Mouse (Mus musculus): ENCODE measurements around the gene Rhbdd1. TPM values are rescaled to one million over a fixed set of nuclear protein-coding genes. Genes with fewer than 3 reads are reported as not detected.

The Rhbdd1 gene
- 20.8 TPM for polyA plus RNA-seq (2014; fragmentation: Illumina TruSeq; extraction: RNeasy Lipid Tissue Mini Kit (QIAGEN cat#74804); ENCODE audit: low replicate concordance)

DNA sequence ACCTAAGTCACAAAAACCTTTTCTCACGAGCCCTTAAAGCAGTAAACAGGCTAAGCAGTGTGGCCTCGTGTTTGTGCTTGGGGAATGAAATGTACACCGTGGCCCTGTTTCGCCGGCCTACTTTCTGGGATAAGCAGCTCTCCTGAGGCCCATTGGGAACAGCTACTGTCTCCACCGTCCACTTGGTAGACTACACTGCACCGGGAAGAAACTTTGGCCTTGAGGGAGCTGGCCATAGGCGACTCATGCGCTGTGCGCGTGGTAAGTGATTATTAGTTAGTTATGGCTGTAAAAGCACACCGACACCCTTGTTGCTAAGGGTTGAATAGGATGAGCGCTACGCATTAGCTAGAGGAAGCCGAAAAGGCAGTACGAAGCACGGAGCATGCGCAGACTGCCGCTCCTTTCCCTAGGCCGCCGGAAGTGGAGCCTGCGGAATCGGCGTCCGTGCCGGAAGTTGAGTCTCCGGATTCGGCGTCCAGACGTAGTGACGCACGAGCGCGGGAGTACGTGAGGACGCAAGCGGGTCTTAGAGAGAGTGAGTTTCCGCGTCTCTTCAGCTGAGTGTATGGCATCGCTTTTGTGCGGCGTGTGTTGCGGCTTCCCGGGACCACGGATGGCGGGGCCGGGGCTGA is at the start of gene Rhbdd1:
Gene Rhbdd1, plus strand, starts transcription at position 342 of the 635 bp plus-strand sequence.

DNA sequence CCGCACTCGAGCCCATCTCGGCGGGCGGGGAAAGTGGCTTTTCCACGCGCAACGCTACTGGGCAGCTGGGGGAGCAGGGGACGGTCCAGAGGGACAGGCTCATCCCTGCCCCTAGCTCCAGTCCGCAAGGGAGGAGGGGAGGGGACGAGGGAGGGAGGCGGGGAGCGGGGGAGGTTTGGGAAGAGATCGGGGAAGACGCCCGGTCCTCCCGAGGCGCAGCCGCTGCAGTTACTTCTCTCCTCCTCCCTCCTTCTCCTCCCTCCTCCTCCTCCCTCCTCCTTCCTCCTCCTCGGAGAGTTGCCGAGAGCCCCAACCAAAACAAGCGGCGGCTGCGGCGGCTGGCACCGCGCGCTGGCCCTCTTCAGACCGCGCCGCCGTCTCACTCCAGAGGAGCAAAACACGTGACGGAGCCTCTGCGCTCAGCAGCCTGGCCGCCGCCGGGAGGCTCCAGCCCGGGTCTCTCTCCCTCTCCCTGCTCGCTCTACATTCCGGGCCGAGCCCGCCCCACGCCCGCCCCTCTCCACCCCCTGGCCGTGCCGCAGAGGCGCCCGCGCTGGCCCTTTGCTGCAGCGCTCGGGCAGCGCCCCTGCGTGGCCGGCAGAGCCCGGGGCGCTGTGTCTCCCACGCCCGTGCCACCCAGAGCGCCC is 25.0 kb upstream of the Rhbdd1 start, which contains the start of gene Irs1:
Gene Irs1, minus strand, starts transcription at position 266 of the 647 bp plus-strand sequence.

Other genes starting within 250 kb of the Rhbdd1 start
- not detected for gene Gm9747, start 83.3 kb upstream of the Rhbdd1 start, polyA plus RNA-seq (2014; fragmentation: Illumina TruSeq; extraction: RNeasy Lipid Tissue Mini Kit (QIAGEN cat#74804); ENCODE audit: low replicate concordance)
- gene Irs1, start 25.0 kb upstream of the Rhbdd1 start, polyA plus RNA-seq (2014; fragmentation: Illumina TruSeq; extraction: RNeasy Lipid Tissue Mini Kit (QIAGEN cat#74804); ENCODE audit: low replicate concordance), result 1.8 TPM